Mouse (Mus musculus): ENCODE results near the gene Tbc1d16.

- no peak for TF ChIP-seq CTCF (IDR thresholded peaks at IDR 0.05; ENCODE audit: extremely low read depth, insufficient read depth, insufficient read length, insufficient replicate concordance)
- no peak for TF ChIP-seq POLR2A (IDR thresholded peaks at IDR 0.05; ENCODE audit: low read depth, low read length)
These were observed 83.4 kb downstream of the Tbc1d16 start for GRCm38 (mm10) chr11:119144801-119145475.

Data from spleen, adult 2 months (tissue).